Mouse (Mus musculus): ENCODE measurements around the gene Smarcd1.

GRCm38 (mm10) chr15:99733186-99733585 is 31.3 kb downstream of the Smarcd1 start:
- TF ChIP-seq CTCF (IDR thresholded peaks at IDR 0.05; ENCODE audit: borderline replicate concordance, insufficient read depth, low read length), result no peak
- TF ChIP-seq POLR2A (IDR thresholded peaks at IDR 0.05; ENCODE audit: low read depth, low read length), result no peak

All from embryonic fibroblast, embryonic 13.5 days (primary cell).